Mouse (Mus musculus): ENCODE data around the gene Ppp1r37.
A peak's percentile ranks its signal among the peaks of the same experiment; 100 is the strongest.

GRCm38 (mm10) chr7:19562643-19563410, at the start of gene Ppp1r37:
- peak; percentile 16; the same call in 1 of the 2 replicates for TF ChIP-seq CTCF (IDR thresholded peaks at IDR 0.05; ENCODE audit: extremely low read depth, insufficient read length, insufficient replicate concordance, low read depth, low read length)
- TF ChIP-seq POLR2A (IDR thresholded peaks at IDR 0.05; ENCODE audit: low read depth, low read length), result no peak

Measured in small intestine, adult 2 months (tissue).